Mouse (Mus musculus) megakaryocyte, embryonic 14.5 days (primary cell): ENCODE data around the gene Fbn1. TPM values are rescaled to one million over a fixed set of nuclear protein-coding genes. Genes with fewer than 3 reads are reported as not detected.

Source experiments
- H3K27me3 ChIP-seq: replicated peaks from 2 replicates; pipeline ENCODE3; 2012; ENCODE audit warnings: inconsistent platforms
- H3K36me3 ChIP-seq: replicated peaks from 2 replicates; pipeline ENCODE3; 2012; ENCODE audit warnings: low read length, inconsistent platforms, mixed read lengths
- H3K4me1 ChIP-seq: 2 replicates; pipeline ENCODE4 v1.6.1; 2012; ENCODE audit warnings: inconsistent platforms
- H3K4me3 ChIP-seq: replicated peaks from 2 replicates; pipeline ENCODE3; 2012; ENCODE audit warnings: moderate library complexity, mild to moderate bottlenecking, inconsistent platforms
- H3K9me3 ChIP-seq: 2 replicates; pipeline ENCODE4 v1.6.1; 2012; ENCODE audit warnings: inconsistent platforms
- FLI1 ChIP-seq: IDR thresholded peaks from 2 replicates; pipeline ENCODE4 v1.6.1; 2012; ENCODE audit warnings: low read length, inconsistent platforms, mixed read lengths
- GATA1 ChIP-seq: IDR thresholded peaks from 3 replicates; pipeline ENCODE4 v1.6.1; 2012; ENCODE audit warnings: mixed read lengths, low read length, inconsistent platforms, borderline replicate concordance
- polyA plus RNA-seq: library from polyadenylated mRNA; stranded (reverse); fragments of >175 nt; gene quantifications from 2 replicates; pipeline ENCODE4 v1.2.3, GENCODE M21; 2012; ENCODE audit warnings: low replicate concordance; ENCODE audit not compliant: insufficient read depth

Gene Fbn1
- polyA plus RNA-seq: not detected in 2 replicates

DNA sequence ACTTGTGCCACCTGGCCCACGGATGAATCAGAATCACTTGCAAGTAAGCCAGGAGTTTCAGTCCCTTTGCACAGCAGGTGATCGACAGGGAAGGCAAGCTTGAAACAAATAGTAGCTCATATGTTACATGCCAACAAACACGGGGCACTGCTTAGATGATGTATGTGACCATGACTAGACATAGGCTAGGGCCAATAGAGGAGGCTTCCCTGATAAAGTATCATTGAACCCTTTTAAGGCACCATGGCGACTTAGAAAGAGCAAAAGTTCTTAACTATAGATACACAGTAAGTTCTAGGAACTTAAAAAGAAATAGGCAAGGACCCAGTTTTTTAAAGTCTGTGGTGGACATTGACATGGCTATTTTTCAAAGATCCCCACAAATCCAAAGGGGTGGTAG lies at the start of gene Fbn1:
Gene Fbn1, minus strand, starts transcription at position 101 of the 400 bp plus-strand sequence.
- no peak for TF ChIP-seq GATA1
- TF ChIP-seq FLI1: no peak
- no peaks in the 10 kb centered on the region for H3K36me3 ChIP-seq
- H3K9me3 ChIP-seq: no peaks in the 10 kb centered on the region
- peaks cover 82% of the 10 kb centered on the region for H3K27me3 ChIP-seq
- peaks cover 32% of the 10 kb centered on the region for H3K4me1 ChIP-seq
- H3K4me3 ChIP-seq: peak within 1 kb of the TSS; percentile 72

DNA sequence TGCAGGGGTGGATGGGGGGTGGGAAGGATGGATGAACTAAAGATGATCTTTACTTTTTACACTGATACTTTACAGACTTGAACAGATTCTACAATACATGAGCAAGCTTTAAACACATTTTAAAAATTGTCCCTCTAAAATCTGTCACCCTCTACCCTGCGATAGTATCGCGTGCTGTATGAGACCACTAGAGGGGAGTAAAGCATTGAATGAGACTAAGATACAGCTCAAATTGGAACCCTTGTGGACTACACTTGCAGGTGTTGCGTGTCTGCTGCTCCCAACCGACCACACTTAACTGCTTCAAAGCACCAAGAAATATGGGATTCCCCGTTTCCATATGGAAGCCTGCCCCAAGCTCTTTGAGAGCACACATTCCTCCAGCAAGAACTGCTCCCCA lies 48.0 kb upstream of the Fbn1 start:
- Histone ChIP-seq H3K4me3 (no peak overlapping the region), H3K4me1 (0 out of 2 replicates have a peak, but pooled peaks cover 4% of the 10 kb centered on the region), H3K9me3 (peaks cover 4% of the 10 kb centered on the region; the same call in 1 of the 2 replicates), H3K36me3 (no peaks in the 10 kb centered on the region), H3K27me3 (no peaks in the 10 kb centered on the region)
- TF ChIP-seq FLI1 (no peak), GATA1 (no peak)

DNA sequence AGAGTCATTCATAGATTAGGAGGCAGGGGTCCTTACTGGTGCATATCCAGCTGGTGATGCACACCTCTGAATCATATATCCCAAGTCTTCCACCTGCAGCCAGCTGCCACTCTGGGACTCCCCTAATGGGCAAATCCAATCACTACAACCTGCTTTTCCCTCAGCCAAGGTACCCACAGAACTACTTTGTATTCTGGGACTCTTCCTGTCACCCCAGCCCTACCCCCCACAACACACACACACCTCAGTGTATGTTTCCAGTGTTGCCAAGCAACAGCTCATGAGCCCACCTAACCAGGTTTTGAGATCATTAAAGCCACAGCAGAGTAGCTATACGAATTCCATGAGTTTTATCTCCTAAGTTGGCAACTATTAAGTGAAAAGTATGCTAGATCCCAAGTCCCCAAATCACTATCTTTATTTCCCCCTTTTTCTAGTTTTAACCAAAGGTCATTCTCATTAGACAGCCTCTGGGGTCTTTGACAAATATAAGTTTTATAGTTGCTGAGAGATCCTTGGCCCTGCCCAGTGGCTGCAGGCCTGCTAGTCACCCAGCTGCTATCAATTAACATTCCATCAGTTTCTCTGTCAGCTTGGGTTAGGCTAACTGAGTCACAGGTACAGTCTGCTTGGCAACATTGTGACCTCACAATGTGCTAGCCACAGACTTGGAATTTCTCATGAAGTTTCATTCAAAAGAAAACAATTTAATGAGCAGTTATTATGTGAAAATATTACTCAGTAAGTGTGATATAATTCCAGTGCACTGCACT lies 41.2 kb upstream of the Fbn1 start:
- Histone ChIP-seq H3K4me3 (no peak overlapping the region), H3K27me3 (peaks cover 8% of the 10 kb centered on the region), H3K4me1 (peaks cover 8% of the 10 kb centered on the region; the same call in 1 of the 2 replicates), H3K36me3 (no peaks in the 10 kb centered on the region), H3K9me3 (0 out of 2 replicates have a peak, but pooled peaks cover 7% of the 10 kb centered on the region)
- TF ChIP-seq FLI1: no peak
- TF ChIP-seq GATA1: no peak

DNA sequence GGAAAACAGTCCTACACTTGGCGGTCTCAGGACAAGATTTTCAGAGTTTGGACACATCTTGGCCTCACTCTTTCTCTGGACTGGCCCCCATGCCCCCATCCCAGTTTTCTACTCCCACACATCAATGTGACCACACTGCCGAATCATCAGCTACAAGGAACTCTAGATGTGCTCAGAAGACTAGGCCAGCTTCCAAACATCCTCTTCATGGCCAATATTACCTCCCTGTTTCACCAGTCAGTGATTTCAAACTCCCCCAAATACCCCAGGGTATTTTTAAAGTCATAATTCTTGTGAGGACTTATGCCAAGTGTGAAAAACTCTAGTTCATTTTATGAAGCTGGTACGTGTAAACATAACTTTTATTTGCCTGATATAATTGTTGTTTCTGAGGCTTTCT lies 37.2 kb upstream of the Fbn1 start:
- Histone ChIP-seq H3K4me1 (no peaks in the 10 kb centered on the region), H3K27me3 (peaks cover 14% of the 10 kb centered on the region), H3K9me3 (0 out of 2 replicates have a peak, but pooled peaks cover 7% of the 10 kb centered on the region), H3K36me3 (no peaks in the 10 kb centered on the region), H3K4me3 (no peak overlapping the region)
- TF ChIP-seq FLI1 (no peak), GATA1 (no peak)

DNA sequence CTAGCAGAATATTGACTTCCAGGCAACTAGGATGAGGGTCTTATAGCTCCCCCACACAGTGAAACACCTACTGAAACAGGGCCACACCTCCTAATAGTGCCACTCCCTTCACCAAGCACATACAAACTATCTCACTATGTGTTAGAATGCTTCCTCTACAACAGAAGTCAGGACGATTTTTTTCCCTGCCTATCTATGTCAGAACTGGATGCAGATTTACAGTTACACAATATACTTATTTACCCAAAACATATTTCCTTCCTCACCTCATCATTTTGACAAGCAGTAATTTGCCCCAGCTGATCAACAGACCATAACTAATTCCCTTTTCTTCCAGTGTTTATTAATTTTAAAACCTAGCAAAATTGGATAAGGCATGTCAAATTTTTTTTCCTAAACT lies 35.9 kb upstream of the Fbn1 start:
- H3K27me3 ChIP-seq: peaks cover 14% of the 10 kb centered on the region
- no peak overlapping the region for H3K4me3 ChIP-seq

DNA sequence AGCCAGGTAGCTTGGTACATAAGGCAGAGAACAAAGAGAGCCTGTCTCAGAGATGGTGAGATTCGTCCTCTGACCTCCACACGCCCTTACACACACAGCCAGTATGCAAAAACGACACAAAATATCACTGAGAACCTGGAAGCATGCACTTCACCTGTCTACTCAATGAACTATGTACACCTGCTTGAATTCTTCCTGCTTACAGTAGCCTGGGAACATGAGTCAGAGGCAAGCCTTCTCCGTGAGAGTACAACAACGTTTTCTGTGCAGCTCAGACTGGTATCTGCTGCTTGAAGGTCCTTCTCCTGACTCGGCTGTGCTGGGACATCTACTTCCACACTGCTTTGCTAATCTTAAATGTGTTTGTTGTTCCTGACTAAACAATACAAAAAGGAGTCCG lies 33.7 kb upstream of the Fbn1 start:
- 0 out of 2 replicates have a peak, but pooled peaks cover 7% of the 10 kb centered on the region for H3K9me3 ChIP-seq
- H3K4me1 ChIP-seq: no peaks in the 10 kb centered on the region
- H3K4me3 ChIP-seq: no peak overlapping the region
- peaks cover 14% of the 10 kb centered on the region for H3K27me3 ChIP-seq
- TF ChIP-seq FLI1 (no peak), GATA1 (no peak)
- no peaks in the 10 kb centered on the region for H3K36me3 ChIP-seq

More for the DNA sequence above, 35.9 kb upstream of the Fbn1 start:
- H3K9me3 ChIP-seq: 0 out of 2 replicates have a peak, but pooled peaks cover 7% of the 10 kb centered on the region
- H3K36me3 ChIP-seq: no peaks in the 10 kb centered on the region
- TF ChIP-seq FLI1: no peak
- no peak for TF ChIP-seq GATA1
- H3K4me1 ChIP-seq: no peaks in the 10 kb centered on the region

DNA sequence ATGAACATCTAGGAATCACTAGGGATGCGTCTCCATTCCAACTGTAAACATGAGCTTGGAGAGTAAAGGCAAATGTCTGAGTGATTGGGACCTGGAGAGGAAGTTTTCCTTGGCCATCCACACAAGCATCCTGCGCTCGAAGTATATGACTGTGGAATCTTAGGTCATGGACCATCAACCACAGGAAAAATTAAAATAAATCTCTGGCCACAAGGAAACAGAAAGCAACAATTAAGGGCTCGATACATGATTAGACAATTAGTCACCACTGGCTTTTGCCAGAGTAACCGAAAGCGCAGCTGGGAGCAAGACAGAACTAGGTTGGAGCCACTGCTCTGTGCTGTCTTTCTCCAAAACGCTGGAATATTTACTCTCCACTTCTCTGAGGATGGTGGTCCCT lies 32.8 kb upstream of the Fbn1 start:
- Histone ChIP-seq H3K36me3 (no peaks in the 10 kb centered on the region), H3K4me3 (no peak overlapping the region), H3K27me3 (peaks cover 14% of the 10 kb centered on the region), H3K9me3 (0 out of 2 replicates have a peak, but pooled peaks cover 1% of the 10 kb centered on the region), H3K4me1 (no peaks in the 10 kb centered on the region)
- no peak for TF ChIP-seq GATA1
- TF ChIP-seq FLI1: no peak

DNA sequence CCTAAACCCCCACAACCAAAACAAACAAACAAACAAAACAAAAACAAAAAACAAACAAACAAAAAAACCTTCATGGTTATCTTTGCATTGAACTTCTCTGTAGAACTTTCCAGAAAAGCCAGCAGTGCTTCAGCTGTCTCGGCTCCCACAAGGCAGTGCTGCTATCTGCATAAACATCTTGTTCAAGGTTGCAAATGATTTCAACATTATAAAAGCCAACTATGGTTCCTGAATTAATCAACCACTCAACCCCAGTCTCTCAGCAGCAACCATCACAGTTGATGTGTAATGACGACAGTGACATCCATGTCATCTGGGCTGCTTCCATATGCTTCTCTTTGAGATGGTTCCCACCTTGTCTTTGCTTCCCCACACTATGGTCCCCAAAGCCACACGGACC lies 31.8 kb upstream of the Fbn1 start:
- TF ChIP-seq FLI1 (no peak), GATA1 (no peak)
- no peaks in the 10 kb centered on the region for H3K36me3 ChIP-seq
- H3K9me3 ChIP-seq: no peaks in the 10 kb centered on the region
- peaks cover 20% of the 10 kb centered on the region for H3K27me3 ChIP-seq
- no peaks in the 10 kb centered on the region for H3K4me1 ChIP-seq
- no peak overlapping the region for H3K4me3 ChIP-seq

DNA sequence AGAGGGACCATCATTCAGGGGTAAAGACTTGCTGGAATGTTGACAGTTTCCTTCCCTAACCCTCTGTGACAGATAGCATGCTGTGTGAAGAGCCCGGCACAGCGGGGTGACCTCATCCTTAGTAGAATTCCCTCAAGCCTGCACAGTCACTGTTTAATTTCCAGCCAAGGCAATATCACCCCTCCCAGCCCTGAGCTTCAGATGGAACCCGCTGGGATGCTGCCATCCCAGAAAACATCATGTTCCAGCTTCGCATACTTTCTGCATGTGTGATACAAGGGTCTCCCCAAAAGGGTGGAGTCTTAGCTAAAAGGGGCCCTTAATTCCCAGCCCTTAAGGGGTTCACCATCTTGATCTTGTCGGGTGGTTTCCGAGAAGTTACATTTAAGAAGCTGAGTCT lies 22.9 kb upstream of the Fbn1 start:
- no peaks in the 10 kb centered on the region for H3K9me3 ChIP-seq
- peaks cover 14% of the 10 kb centered on the region for H3K4me1 ChIP-seq
- H3K4me3 ChIP-seq: peak overlapping the region; percentile 28
- no peak for TF ChIP-seq FLI1
- no peak for TF ChIP-seq GATA1
- H3K27me3 ChIP-seq: peaks cover 31% of the 10 kb centered on the region
- no peaks in the 10 kb centered on the region for H3K36me3 ChIP-seq

DNA sequence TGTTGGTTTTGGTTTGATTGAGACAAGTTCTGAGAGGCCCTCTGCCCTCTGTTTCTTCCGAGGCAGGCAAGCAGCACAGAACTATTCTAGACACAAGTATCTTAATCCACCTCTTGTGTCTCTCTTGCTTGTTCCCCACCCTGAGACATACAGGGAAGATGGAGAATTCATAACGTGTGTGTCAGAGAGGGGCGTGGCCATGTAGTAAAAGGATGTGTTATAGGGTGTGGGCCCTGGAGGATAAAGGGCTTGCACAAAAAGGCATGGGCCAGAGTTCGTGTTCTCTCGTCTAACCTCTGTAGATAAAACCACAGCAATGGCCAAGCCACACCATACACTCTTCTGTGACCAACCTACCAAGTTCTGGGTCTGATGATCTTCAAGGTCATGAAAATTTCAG lies 18.8 kb upstream of the Fbn1 start:
- no peaks in the 10 kb centered on the region for H3K36me3 ChIP-seq
- TF ChIP-seq GATA1 (no peak), FLI1 (no peak)
- peaks cover 13% of the 10 kb centered on the region for H3K27me3 ChIP-seq
- no peak overlapping the region for H3K4me3 ChIP-seq
- peaks cover 10% of the 10 kb centered on the region for H3K9me3 ChIP-seq
- peaks cover 18% of the 10 kb centered on the region for H3K4me1 ChIP-seq
